Mouse (Mus musculus): ENCODE data around the gene Srrd. TPM values are rescaled to one million over a fixed set of nuclear protein-coding genes. Genes with fewer than 3 reads are reported as not detected.

Srrd gene
- total RNA-seq (2012; rRNA removed) (29.4 and 36.5 TPM in 2 replicates), polyA plus RNA-seq (2012; ENCODE audit: insufficient read depth in 1 of 2, insufficient read length in 2 of 2, low read depth in 1 of 2, low replicate concordance in 2 of 2, missing spikeins in 1 of 2) (10 to 100 TPM in 1 of 2 experiments, not detected in 1; 49.3 TPM)

- Histone ChIP-seq H3K4me1 (ENCODE audit: control insufficient read depth in 1 of 2, insufficient read depth in 2 of 2, low read length in 2 of 2) (peaks cover 0 to 20% of the 10 kb centered on the region in 2 experiments; a peak in 3 of 4 replicates), H3K27ac (ENCODE audit: control insufficient read depth, low read depth, low read length) (peak within 1 kb of the TSS; percentile 34), H3K9me3 (replicated peaks; ENCODE audit: insufficient read depth, low read length) (no peaks in the 10 kb centered on the region), H3K9ac (ENCODE audit: control insufficient read depth, low read depth, low read length, poor library complexity, severe bottlenecking) (peak within 1 kb of the TSS; percentile 90), H3K4me3 (ENCODE audit: control insufficient read depth in 1 of 2, insufficient read depth in 1 of 2, low read depth in 2 of 2, low read length in 2 of 2) (peak within 1 kb of the TSS; percentile 82 to 98), H3K79me2 (ENCODE audit: control insufficient read depth, insufficient read depth, low read length, poor library complexity) (peaks cover 20% of the 10 kb centered on the region), H3K27me3 (ENCODE audit: control insufficient read depth in 1 of 2, insufficient read depth in 2 of 2, low read length in 2 of 2) (no peaks in the 10 kb centered on the region), H3K36me3 (ENCODE audit: control insufficient read depth in 1 of 2, insufficient read depth in 2 of 2, low read length in 2 of 2) (peaks cover 0 to 10% of the 10 kb centered on the region in 2 experiments; a peak in 3 of 4 replicates)
- TF ChIP-seq UBTF (IDR thresholded peaks at IDR 0.05; ENCODE audit: borderline replicate concordance, insufficient read depth, low read depth, low read length) (no peak), HCFC1 (IDR thresholded peaks at IDR 0.05; ENCODE audit: low read depth, low read length) (peak; percentile 90), NELFE (IDR thresholded peaks at IDR 0.05; ENCODE audit: low read depth, low read length) (peak; percentile 75), POLR2A (IDR thresholded peaks at IDR 0.05; ENCODE audit: control insufficient read depth in 1 of 2, insufficient read depth in 1 of 2, low read depth in 1 of 2, low read length in 2 of 2, poor library complexity in 1 of 2) (peak; percentile 69 to 82; a peak in 3 of 4 replicates), MAZ (IDR thresholded peaks at IDR 0.05; ENCODE audit: low read depth, low read length) (peak; percentile 91), MYB (IDR thresholded peaks at IDR 0.05; ENCODE audit: low read depth, low read length) (no peak), GABPA (IDR thresholded peaks at IDR 0.05; ENCODE audit: low read depth, low read length) (peak; percentile 91; the same call in 1 of the 2 replicates), RCOR1 (IDR thresholded peaks at IDR 0.05; ENCODE audit: low read depth, low read length) (peak; percentile 43; the same call in 1 of the 2 replicates), POLR2AphosphoS2 (IDR thresholded peaks at IDR 0.05; ENCODE audit: low read length) (0 out of 2 replicates have a peak, but pooled peaks have one; percentile 44), ZMIZ1 (IDR thresholded peaks at IDR 0.05; ENCODE audit: low read depth, low read length) (no peak), SIN3A (IDR thresholded peaks at IDR 0.05; ENCODE audit: low read length) (peak; percentile 86), MXI1 (IDR thresholded peaks at IDR 0.05; ENCODE audit: low read depth, low read length) (peak; percentile 86), ELF1 (IDR thresholded peaks at IDR 0.05; ENCODE audit: low read depth, low read length) (peak; percentile 27; the same call in 1 of the 2 replicates), ETS1 (IDR thresholded peaks at IDR 0.05; ENCODE audit: low read depth, low read length) (peak; percentile 85)
- peak; percentile 89 for DNase-seq (ENCODE audit: low read depth, low spot score)
These were observed at the start of gene Srrd, which contains the start of gene Hps4 for GRCm38 (mm10) chr5:112342463-112343204. Gene Srrd (minus strand): TSS chr5:112343040. Gene Hps4 (plus strand): TSS chr5:112343083.

DNA sequence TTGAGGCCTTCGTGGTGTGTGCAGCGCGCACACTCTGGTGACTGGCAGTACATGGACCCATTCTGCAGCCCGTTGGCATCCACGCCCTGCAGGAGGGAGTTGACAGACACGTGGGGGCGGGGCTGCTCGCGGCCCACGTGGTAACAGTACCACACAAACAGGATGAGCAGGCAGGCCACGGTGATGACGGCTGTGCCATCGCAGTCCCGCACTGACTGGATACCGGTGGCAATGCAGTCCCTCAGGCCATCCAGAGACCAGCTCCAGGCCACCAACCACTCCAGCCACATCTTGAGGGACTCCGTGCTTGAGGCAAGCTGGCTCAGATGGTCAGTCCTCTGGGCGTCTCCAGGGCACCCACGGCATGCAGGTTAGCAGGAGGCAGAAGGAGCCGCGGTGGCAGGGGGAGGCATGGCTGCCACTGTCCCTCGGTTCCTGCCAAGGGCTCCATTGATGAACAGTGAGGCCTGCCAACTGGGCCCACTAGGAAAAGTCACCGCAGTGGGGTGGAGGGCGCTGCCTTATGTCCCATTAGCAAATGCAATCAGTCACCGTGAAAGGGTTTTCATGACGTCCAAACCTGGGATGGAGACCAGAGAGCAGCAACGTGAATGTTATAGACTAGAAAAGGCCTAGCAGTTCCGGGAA is 49.0 kb upstream of the Srrd start:
- TF ChIP-seq EP300 (IDR thresholded peaks at IDR 0.05; ENCODE audit: low read depth in 1 of 2, low read length in 2 of 2) = no peak
- TF ChIP-seq MYB (IDR thresholded peaks at IDR 0.05; ENCODE audit: low read depth, low read length) = no peak
- no peak for TF ChIP-seq UBTF (IDR thresholded peaks at IDR 0.05; ENCODE audit: borderline replicate concordance, insufficient read depth, low read depth, low read length)
- Histone ChIP-seq H3K79me2 (ENCODE audit: control insufficient read depth, insufficient read depth, low read length, poor library complexity) (no peaks in the 10 kb centered on the region), H3K4me3 (ENCODE audit: control insufficient read depth in 1 of 2, insufficient read depth in 1 of 2, low read depth in 2 of 2, low read length in 2 of 2) (no peak overlapping the region), H3K9me3 (replicated peaks; ENCODE audit: insufficient read depth, low read length) (no peaks in the 10 kb centered on the region), H3K27me3 (ENCODE audit: control insufficient read depth in 1 of 2, insufficient read depth in 2 of 2, low read length in 2 of 2) (no peaks in the 10 kb centered on the region), H3K4me1 (ENCODE audit: control insufficient read depth in 1 of 2, insufficient read depth in 2 of 2, low read length in 2 of 2) (no peaks in the 10 kb centered on the region), H3K36me3 (ENCODE audit: control insufficient read depth in 1 of 2, insufficient read depth in 2 of 2, low read length in 2 of 2) (no peaks in the 10 kb centered on the region), H3K27ac (ENCODE audit: control insufficient read depth, low read depth, low read length) (no peak overlapping the region), H3K9ac (ENCODE audit: control insufficient read depth, low read depth, low read length, poor library complexity, severe bottlenecking) (no peak overlapping the region)
- no peak for DNase-seq (ENCODE audit: low read depth, low spot score)

Measured in MEL (cell line).